Mouse (Mus musculus) liver, embryonic 11.5 days (tissue): ENCODE measurements at regions not wholly inside any gene's neighbourhood (a gene's known extent, or its start where the extent isn't known, plus 50 kb on each side); places are given as distances from the start of the nearest gene placed in this dataset.

ENCODE experiments used
- ATAC-seq: fragments of 200-750 bp; cut with Nextera tagmentation; replicated peaks from 2 replicates; pipeline ENCODE4 v1.8.0; 2017; ENCODE audit warnings: moderate number of reproducible peaks, mild to moderate bottlenecking, moderate TSS enrichment, moderate library complexity; ENCODE audit not compliant: low FRiP score
- DNase-seq: peaks from one replicate; pipeline ENCODE4 v3.0.0-alpha.2; 2017; ENCODE audit warnings: low spot score
- H3K27ac ChIP-seq: fragments of 300-500 bp; sonication (generic); 2 replicates; pipeline ENCODE4 v1.5.1; 2014; ENCODE audit warnings: mild to moderate bottlenecking, low read depth, low read length, control low read depth
- H3K27me3 ChIP-seq: fragments of 300-500 bp; sonication (generic); replicated peaks from 2 replicates; pipeline ENCODE4 v1.6.1; 2014; ENCODE audit warnings: low read length, mixed read lengths; ENCODE audit not compliant: control insufficient read depth, insufficient read depth
- H3K36me3 ChIP-seq: fragments of 300-500 bp; sonication (generic); 2 replicates; pipeline ENCODE4 v1.6.1; 2014; ENCODE audit warnings: mild to moderate bottlenecking, low read length, moderate library complexity, mixed read lengths; ENCODE audit not compliant: control insufficient read depth, insufficient read depth
- H3K4me1 ChIP-seq: fragments of 300-500 bp; sonication (generic); replicated peaks from 2 replicates; pipeline ENCODE4 v1.6.1; 2014; ENCODE audit warnings: low read length, mixed read lengths; ENCODE audit not compliant: control insufficient read depth, insufficient read depth
- H3K4me2 ChIP-seq: fragments of 300-500 bp; sonication (generic); 2 replicates; pipeline ENCODE4 v1.6.1; 2014; ENCODE audit warnings: mild to moderate bottlenecking, control low read depth, moderate library complexity
- H3K4me3 ChIP-seq: fragments of 300-500 bp; sonication (generic); 2 replicates; pipeline ENCODE4 v1.5.1; 2014; ENCODE audit warnings: low read depth, low read length, control low read depth
- H3K9ac ChIP-seq: fragments of 300-500 bp; sonication (generic); 2 replicates; pipeline ENCODE4 v1.6.1; 2014; ENCODE audit warnings: low read depth, low read length, control low read depth
- H3K9me3 ChIP-seq: fragments of 300-500 bp; sonication (generic); 2 replicates; pipeline ENCODE4 v1.6.1; 2016; ENCODE audit warnings: low read length, inconsistent platforms, mixed read lengths; ENCODE audit not compliant: control insufficient read depth
- WGBS: fragments of 180-500 bp; shearing (Covaris S2); extraction: QIAGEN DNeasy Blood & Tissue Kit; methylation state at CpG from one replicate; pipeline ENCODE4 v1.1.7; 2014; 5-methylcytosine and 5-hydroxymethylcytosine counted together

- Histone ChIP-seq H3K27ac (no peak overlapping the region), H3K4me3 (no peak overlapping the region), H3K36me3 (no peaks in the 10 kb centered on the region), H3K27me3 (no peaks in the 10 kb centered on the region), H3K4me1 (no peaks in the 10 kb centered on the region), H3K4me2 (no peak overlapping the region), H3K9me3 (no peaks in the 10 kb centered on the region), H3K9ac (no peak overlapping the region)
- no peak for DNase-seq
- WGBS, result 82% methylated on average over 11 of the region's 11 CpGs
- ATAC-seq, result no peak
These were observed 372.3 kb upstream of the Jarid2 start for GRCm38 (mm10) chr13:44356981-44357380.

GRCm38 (mm10) chr13:44359344-44359743, 369.9 kb upstream of the Jarid2 start:
- Histone ChIP-seq H3K4me2 (no peak overlapping the region), H3K27ac (no peak overlapping the region), H3K4me1 (no peaks in the 10 kb centered on the region), H3K4me3 (no peak overlapping the region), H3K27me3 (no peaks in the 10 kb centered on the region), H3K9me3 (no peaks in the 10 kb centered on the region), H3K36me3 (no peaks in the 10 kb centered on the region), H3K9ac (no peak overlapping the region)
- ATAC-seq (no peak), DNase-seq (no peak)
- 86% methylated on average over 7 of the region's 7 CpGs for WGBS

- no peak overlapping the region for H3K4me3 ChIP-seq
- no peak for ATAC-seq
- no peaks in the 10 kb centered on the region for H3K4me1 ChIP-seq
- WGBS, result 36% methylated on average over 5 of the region's 5 CpGs
- DNase-seq, result no peak
- no peaks in the 10 kb centered on the region for H3K9me3 ChIP-seq
- H3K4me2 ChIP-seq, result no peak overlapping the region
- no peaks in the 10 kb centered on the region for H3K36me3 ChIP-seq
- no peak overlapping the region for H3K9ac ChIP-seq
- H3K27me3 ChIP-seq, result no peaks in the 10 kb centered on the region
- no peak overlapping the region for H3K27ac ChIP-seq
These were observed 369.3 kb upstream of the Jarid2 start for GRCm38 (mm10) chr13:44360016-44360415.

- no peaks in the 10 kb centered on the region for H3K36me3 ChIP-seq
- no peak overlapping the region for H3K4me2 ChIP-seq
- ATAC-seq (no peak), DNase-seq (no peak)
- no peaks in the 10 kb centered on the region for H3K27me3 ChIP-seq
- no peaks in the 10 kb centered on the region for H3K9me3 ChIP-seq
- no peaks in the 10 kb centered on the region for H3K4me1 ChIP-seq
- no peak overlapping the region for H3K27ac ChIP-seq
- 74% methylated on average over 15 of the region's 15 CpGs for WGBS
- no peak overlapping the region for H3K9ac ChIP-seq
- no peak overlapping the region for H3K4me3 ChIP-seq
These were observed 368.5 kb upstream of the Jarid2 start for GRCm38 (mm10) chr13:44360725-44361290.

GRCm38 (mm10) chr13:44362293-44363005, 366.8 kb upstream of the Jarid2 start:
- H3K4me2 ChIP-seq, result no peak overlapping the region
- no peaks in the 10 kb centered on the region for H3K4me1 ChIP-seq
- 65% methylated on average over 15 of the region's 15 CpGs for WGBS
- H3K4me3 ChIP-seq, result no peak overlapping the region
- no peaks in the 10 kb centered on the region for H3K27me3 ChIP-seq
- no peak overlapping the region for H3K27ac ChIP-seq
- H3K9me3 ChIP-seq, result no peaks in the 10 kb centered on the region; the same call in 1 of the 2 replicates
- DNase-seq (no peak), ATAC-seq (no peak)
- H3K9ac ChIP-seq, result no peak overlapping the region
- no peaks in the 10 kb centered on the region for H3K36me3 ChIP-seq

- WGBS, result 46% methylated on average over 2 of the region's 2 CpGs
- Histone ChIP-seq H3K9ac (no peak overlapping the region), H3K4me1 (no peaks in the 10 kb centered on the region), H3K9me3 (no peaks in the 10 kb centered on the region; the same call in 1 of the 2 replicates), H3K27me3 (no peaks in the 10 kb centered on the region), H3K4me3 (no peak overlapping the region), H3K4me2 (no peak overlapping the region), H3K36me3 (no peaks in the 10 kb centered on the region), H3K27ac (no peak overlapping the region)
- no peak for ATAC-seq
- DNase-seq, result no peak
These were observed 366.3 kb upstream of the Jarid2 start for GRCm38 (mm10) chr13:44363016-44363415.

- Histone ChIP-seq H3K4me2 (no peak overlapping the region), H3K4me1 (no peaks in the 10 kb centered on the region), H3K4me3 (no peak overlapping the region), H3K27ac (no peak overlapping the region), H3K36me3 (no peaks in the 10 kb centered on the region), H3K9ac (no peak overlapping the region), H3K27me3 (no peaks in the 10 kb centered on the region), H3K9me3 (no peaks in the 10 kb centered on the region; the same call in 1 of the 2 replicates)
- ATAC-seq, result no peak
- WGBS, result 75% methylated on average over 7 of the region's 7 CpGs
- no peak for DNase-seq
These were observed 360.0 kb upstream of the Jarid2 start for GRCm38 (mm10) chr13:44369301-44369700.

- no peak overlapping the region for H3K27ac ChIP-seq
- 54% methylated on average over 6 of the region's 6 CpGs for WGBS
- no peak overlapping the region for H3K4me3 ChIP-seq
- no peak for DNase-seq
- 0 out of 2 replicates have a peak, but pooled peaks cover 2% of the 10 kb centered on the region for H3K4me1 ChIP-seq
- no peaks in the 10 kb centered on the region for H3K36me3 ChIP-seq
- no peak overlapping the region for H3K4me2 ChIP-seq
- no peaks in the 10 kb centered on the region for H3K9me3 ChIP-seq
- no peak for ATAC-seq
- H3K27me3 ChIP-seq, result no peaks in the 10 kb centered on the region
- H3K9ac ChIP-seq, result no peak overlapping the region
These were observed 356.9 kb upstream of the Jarid2 start for GRCm38 (mm10) chr13:44372361-44372877.
